Comparison of ENCODE assay signal across 24 mouse cellular contexts in the genomic region with DNA sequence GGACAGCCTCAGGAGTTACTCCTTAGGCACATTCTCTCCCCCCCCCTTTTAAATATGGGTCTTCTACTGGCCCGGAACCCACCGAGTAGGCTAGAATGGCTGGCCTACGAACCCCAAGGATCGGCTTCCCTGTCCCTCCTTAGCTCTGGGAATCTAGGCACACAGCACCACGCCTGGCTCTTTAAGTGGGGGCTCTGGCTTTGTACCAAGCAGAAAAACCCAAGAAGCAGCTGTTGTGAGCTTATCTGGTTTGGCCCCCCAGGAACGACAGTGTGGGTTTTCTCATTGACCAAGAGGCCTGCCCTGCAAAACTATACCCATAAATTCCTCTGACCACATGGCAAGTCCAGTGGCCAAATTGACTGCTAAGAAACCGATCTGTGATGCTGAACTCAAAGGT.
"Had no signal": no experiment of that assay in that cellular context is flagged by ENCODE, and none has a peak within 500 bp of the region (broad histone marks: within the 10 kb centered on the region; RNA-seq: fewer than 3 reads in every experiment).

No protein-coding gene starts in this region.

- H3K4me2 ChIP-seq: embryonic facial prominence, embryonic 12.5 days; embryonic facial prominence, embryonic 13.5 days; embryonic facial prominence, embryonic 15.5 days; forebrain, embryonic 12.5 days; forebrain, embryonic 13.5 days; forebrain, embryonic 15.5 days had no signal

- H3K4me3 ChIP-seq: embryonic facial prominence, embryonic 10.5 days; embryonic facial prominence, embryonic 12.5 days; embryonic facial prominence, embryonic 13.5 days; embryonic facial prominence, embryonic 15.5 days; erythroblast, embryonic 14.5 days; forebrain, embryonic 10.5 days; forebrain, embryonic 12.5 days; forebrain, embryonic 13.5 days; forebrain, embryonic 15.5 days; gastrocnemius, adult 2 months; heart, adult 2 months had no signal

- H3K27me3 ChIP-seq: embryonic facial prominence, embryonic 12.5 days; embryonic facial prominence, embryonic 13.5 days; embryonic facial prominence, embryonic 15.5 days; forebrain, embryonic 12.5 days; forebrain, embryonic 13.5 days; forebrain, embryonic 15.5 days had no signal

- DNase-seq: cerebellum, adult 9-10 months; cerebellum, adult 9-11 months; cerebellum, postnatal 10 days; cerebellum, postnatal 14 days; cerebellum, postnatal 25 days; cerebellum, postnatal 36 days; embryo, embryonic 11 days; forebrain, postnatal 0 days; gastrocnemius, adult 2 months; gastrocnemius, postnatal 10 days; gastrocnemius, postnatal 14 days; gastrocnemius, postnatal 25 days; gastrocnemius, postnatal 36 days; heart, adult 18-20 months; heart, adult 2 months had no signal

- H3K36me3 ChIP-seq: embryonic facial prominence, embryonic 10.5 days; embryonic facial prominence, embryonic 12.5 days; embryonic facial prominence, embryonic 13.5 days; embryonic facial prominence, embryonic 15.5 days; forebrain, embryonic 10.5 days; forebrain, embryonic 12.5 days; forebrain, embryonic 15.5 days had no signal
